Mouse (Mus musculus): ENCODE measurements around the gene Zfp865. TPM values are rescaled to one million over a fixed set of nuclear protein-coding genes. Genes with fewer than 3 reads are reported as not detected.

The Zfp865 gene
- polyA plus RNA-seq, 1 experiment from 2014 or later, result 8.2 TPM

DNA sequence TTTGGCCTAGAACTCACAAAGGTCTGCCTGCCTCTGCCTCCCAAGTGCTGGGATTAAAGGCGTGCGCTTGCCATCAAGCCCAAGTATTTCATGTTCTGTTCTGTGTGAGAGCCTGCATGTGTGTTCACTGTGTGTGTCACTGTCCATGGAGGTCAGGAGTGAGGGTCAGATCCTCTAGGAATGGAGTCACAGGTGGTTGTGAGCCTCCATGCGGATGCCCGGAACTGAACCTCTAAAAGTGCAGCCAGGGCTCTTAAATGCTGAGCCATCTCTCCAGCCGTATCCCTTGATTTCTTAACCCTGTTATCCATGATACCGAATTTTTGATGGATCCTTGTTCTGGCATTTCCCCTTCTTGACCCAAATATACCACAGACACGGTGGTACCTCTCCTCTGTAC, 16.9 kb downstream of the Zfp865 start:
- ATAC-seq (ENCODE audit: insufficient number of reproducible peaks, insufficient read depth, low FRiP score, low TSS enrichment), result no peak
- Histone ChIP-seq H3K4me1 (peaks cover 6% of the 10 kb centered on the region; the same call in 1 of the 2 replicates), H3K4me3 (no peak overlapping the region), H3K4me2 (replicated peaks) (no peak overlapping the region), H3K27ac (no peak overlapping the region), H3K27me3 (no peaks in the 10 kb centered on the region), H3K9ac (no peak overlapping the region), H3K36me3 (peaks cover 47% of the 10 kb centered on the region), H3K9me3 (peaks cover 24% of the 10 kb centered on the region)
- WGBS, result 94% methylated on average over 7 of the region's 7 CpGs

- 90% methylated on average over 8 of the region's 8 CpGs for whole genome bisulfite sequencing
- Histone ChIP-seq H3K36me3 (peaks cover 43% of the 10 kb centered on the region), H3K4me1 (peaks cover 6% of the 10 kb centered on the region; the same call in 1 of the 2 replicates), H3K4me2 (replicated peaks) (peak overlapping the region; percentile 51), H3K9me3 (peaks cover 20% of the 10 kb centered on the region), H3K9ac (no peak overlapping the region), H3K27me3 (no peaks in the 10 kb centered on the region), H3K4me3 (peak overlapping the region; percentile 61), H3K27ac (peak overlapping the region; percentile 95; the same call in 1 of the 2 replicates)
- ATAC-seq (ENCODE audit: insufficient number of reproducible peaks, insufficient read depth, low FRiP score, low TSS enrichment), result no peak
Observed at GRCm38 (mm10) chr7:5037467-5037866, 17.3 kb downstream of the Zfp865 start.

- H3K4me1 ChIP-seq, result peaks cover 6% of the 10 kb centered on the region; the same call in 1 of the 2 replicates
- peak within 1 kb of the TSS; percentile 52 for H3K9ac ChIP-seq
- H3K36me3 ChIP-seq, result peaks cover 35% of the 10 kb centered on the region
- H3K9me3 ChIP-seq, result peaks cover 16% of the 10 kb centered on the region; the same call in 1 of the 2 replicates
- H3K27ac ChIP-seq, result peak within 1 kb of the TSS; percentile 95
- peak; percentile 93 for ATAC-seq (ENCODE audit: insufficient number of reproducible peaks, insufficient read depth, low FRiP score, low TSS enrichment)
- H3K4me3 ChIP-seq, result peak within 1 kb of the TSS; percentile 61
- H3K27me3 ChIP-seq, result no peaks in the 10 kb centered on the region
- under 1% methylated on average over 48 of the region's 48 CpGs for WGBS
- H3K4me2 ChIP-seq (replicated peaks), result peak within 1 kb of the TSS; percentile 51
Observed at GRCm38 (mm10) chr7:5038109-5038732, 18.0 kb downstream of the Zfp865 start, which contains the start of gene Zfp784. Gene Zfp784, minus strand, starts transcription at chr7:5038446.

- Histone ChIP-seq H3K36me3 (peaks cover 28% of the 10 kb centered on the region), H3K4me2 (replicated peaks) (peak overlapping the region; percentile 51), H3K27ac (peak overlapping the region; percentile 95), H3K4me1 (peaks cover 6% of the 10 kb centered on the region; the same call in 1 of the 2 replicates), H3K27me3 (no peaks in the 10 kb centered on the region), H3K4me3 (peak overlapping the region; percentile 61), H3K9ac (peak overlapping the region; percentile 52; the same call in 1 of the 2 replicates), H3K9me3 (peaks cover 12% of the 10 kb centered on the region; the same call in 1 of the 2 replicates)
- WGBS, result 43% methylated on average over 5 of the region's 5 CpGs
- no peak for ATAC-seq (ENCODE audit: insufficient number of reproducible peaks, insufficient read depth, low FRiP score, low TSS enrichment)
Observed at GRCm38 (mm10) chr7:5038940-5039339, 18.8 kb downstream of the Zfp865 start.

- ATAC-seq (ENCODE audit: insufficient number of reproducible peaks, insufficient read depth, low FRiP score, low TSS enrichment), result no peak
- no peak overlapping the region for H3K4me3 ChIP-seq
- no peak overlapping the region for H3K27ac ChIP-seq
- H3K4me1 ChIP-seq, result no peaks in the 10 kb centered on the region
- H3K36me3 ChIP-seq, result no peaks in the 10 kb centered on the region
- H3K4me2 ChIP-seq (replicated peaks), result no peak overlapping the region
- H3K9ac ChIP-seq, result no peak overlapping the region
- no peaks in the 10 kb centered on the region for H3K9me3 ChIP-seq
- 77% methylated on average over 2 of the region's 2 CpGs for WGBS
- H3K27me3 ChIP-seq, result no peaks in the 10 kb centered on the region
Observed at GRCm38 (mm10) chr7:5044981-5045380, 24.8 kb downstream of the Zfp865 start.

DNA sequence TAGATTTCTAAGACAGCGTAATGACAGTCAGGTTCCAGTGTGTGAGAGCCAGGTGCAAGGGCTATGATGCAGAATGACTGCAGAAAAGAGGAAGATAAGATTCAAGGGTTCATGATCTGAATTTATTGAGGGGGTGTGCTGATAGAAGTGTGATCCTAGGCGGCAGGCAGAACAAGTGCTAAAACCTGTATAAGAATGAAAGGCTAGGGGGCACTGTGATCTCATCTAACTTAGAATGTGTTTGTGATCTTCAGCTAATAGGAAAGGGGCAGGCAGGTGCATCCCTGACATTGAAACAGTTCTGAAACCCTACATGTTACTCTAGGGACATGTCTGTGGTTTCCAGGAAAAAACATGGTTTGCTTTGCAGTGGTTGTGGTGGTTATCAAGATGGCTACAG, 25.9 kb downstream of the Zfp865 start:
- H3K27ac ChIP-seq, result no peak overlapping the region
- no peaks in the 10 kb centered on the region for H3K9me3 ChIP-seq
- no peak overlapping the region for H3K4me3 ChIP-seq
- 73% methylated on average over 2 of the region's 2 CpGs for WGBS
- H3K4me1 ChIP-seq, result no peaks in the 10 kb centered on the region
- no peak for ATAC-seq (ENCODE audit: insufficient number of reproducible peaks, insufficient read depth, low FRiP score, low TSS enrichment)
- H3K4me2 ChIP-seq (replicated peaks), result no peak overlapping the region
- no peaks in the 10 kb centered on the region for H3K36me3 ChIP-seq
- H3K9ac ChIP-seq, result no peak overlapping the region
- H3K27me3 ChIP-seq, result no peaks in the 10 kb centered on the region

DNA sequence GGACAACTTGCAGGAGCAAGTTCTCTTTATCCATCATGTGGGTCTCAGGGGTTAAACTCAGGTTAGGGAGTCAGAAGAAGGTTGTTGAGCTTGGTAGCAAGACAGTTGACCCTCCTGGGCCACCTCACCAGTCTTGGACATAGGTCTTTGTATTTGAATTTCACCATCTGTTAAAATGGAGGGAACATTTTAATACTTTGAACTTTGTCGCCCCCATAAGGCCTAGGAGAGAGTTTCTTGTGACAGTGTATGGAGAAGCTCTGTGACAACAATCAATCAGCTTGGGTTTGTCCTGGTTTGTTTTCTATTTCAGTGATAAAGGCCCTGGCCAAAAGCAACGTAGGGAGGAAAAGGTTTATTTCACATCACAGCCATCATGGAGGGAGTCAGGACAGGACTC, 27.1 kb downstream of the Zfp865 start:
- 30% methylated on average over 2 of the region's 2 CpGs for WGBS
- ATAC-seq (ENCODE audit: insufficient number of reproducible peaks, insufficient read depth, low FRiP score, low TSS enrichment), result no peak
- Histone ChIP-seq H3K27me3 (peaks cover 5% of the 10 kb centered on the region; the same call in 1 of the 2 replicates), H3K36me3 (no peaks in the 10 kb centered on the region), H3K4me3 (no peak overlapping the region), H3K27ac (no peak overlapping the region), H3K4me1 (peaks cover 3% of the 10 kb centered on the region; the same call in 1 of the 2 replicates), H3K9ac (no peak overlapping the region), H3K9me3 (no peaks in the 10 kb centered on the region), H3K4me2 (replicated peaks) (no peak overlapping the region)

DNA sequence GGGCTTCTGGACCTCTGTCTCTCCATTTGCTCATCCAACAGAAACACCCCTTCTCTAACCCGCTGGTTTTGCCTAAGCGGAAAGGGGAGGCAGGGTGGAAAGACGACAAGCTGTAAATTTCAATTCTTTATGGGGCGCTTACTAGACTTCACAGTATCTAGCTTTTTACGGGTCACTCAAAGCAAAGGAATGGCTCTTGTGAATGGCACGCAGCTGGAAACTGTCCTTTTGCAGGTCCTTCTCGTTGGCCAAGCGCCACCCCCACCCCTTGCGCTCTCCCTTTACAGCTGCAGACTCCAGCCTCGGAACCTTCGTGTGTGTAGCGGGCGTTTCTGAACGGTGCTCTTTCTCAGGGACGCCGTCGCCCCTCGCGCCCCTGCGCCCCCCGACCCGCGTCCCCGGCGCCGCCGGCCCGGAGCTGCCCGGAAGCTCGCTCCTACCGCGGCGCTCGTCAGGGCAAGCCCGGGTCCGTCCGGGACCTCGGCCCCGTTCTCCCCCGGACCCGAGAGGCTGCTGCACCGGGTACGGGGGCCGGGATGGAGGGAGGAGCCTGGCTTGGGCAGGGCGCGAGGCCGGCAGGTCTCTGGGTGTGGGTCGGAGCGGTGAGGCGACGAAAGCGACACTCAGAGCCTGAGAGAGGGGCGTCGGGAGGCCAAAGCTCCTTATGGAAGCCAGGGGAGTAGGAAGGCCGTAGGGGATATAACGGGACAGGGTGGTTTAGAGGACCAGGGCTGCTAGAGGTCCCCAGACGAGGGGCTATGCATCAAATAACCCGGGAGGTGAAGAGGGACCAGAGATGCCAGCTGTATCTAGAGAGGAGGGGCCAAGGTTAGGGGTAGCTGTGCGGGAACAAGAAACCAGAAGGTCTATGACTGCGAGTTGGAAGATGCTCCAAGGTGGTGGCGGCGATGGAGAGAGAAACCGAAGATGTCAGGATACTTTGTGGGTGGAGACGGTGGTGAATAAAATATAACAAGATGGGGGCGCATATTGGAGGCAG, 31.3 kb downstream of the Zfp865 start, which contains the start of gene Zfp580:
Zfp580 (plus strand) TSS at position 346 of the 1,000 bp plus-strand sequence.
- peaks cover 22% of the 10 kb centered on the region for H3K4me1 ChIP-seq
- peak within 1 kb of the TSS; percentile 84 for H3K4me3 ChIP-seq
- H3K27ac ChIP-seq, result peak within 1 kb of the TSS; percentile 74
- H3K27me3 ChIP-seq, result peaks cover 47% of the 10 kb centered on the region
- H3K36me3 ChIP-seq, result no peaks in the 10 kb centered on the region
- peak within 1 kb of the TSS; percentile 87 for H3K9ac ChIP-seq
- peak; percentile 71 for ATAC-seq (ENCODE audit: insufficient number of reproducible peaks, insufficient read depth, low FRiP score, low TSS enrichment)
- WGBS, result 1% methylated on average over 65 of the region's 65 CpGs
- H3K9me3 ChIP-seq, result no peaks in the 10 kb centered on the region
- H3K4me2 ChIP-seq (replicated peaks), result peak within 1 kb of the TSS; percentile 86

DNA sequence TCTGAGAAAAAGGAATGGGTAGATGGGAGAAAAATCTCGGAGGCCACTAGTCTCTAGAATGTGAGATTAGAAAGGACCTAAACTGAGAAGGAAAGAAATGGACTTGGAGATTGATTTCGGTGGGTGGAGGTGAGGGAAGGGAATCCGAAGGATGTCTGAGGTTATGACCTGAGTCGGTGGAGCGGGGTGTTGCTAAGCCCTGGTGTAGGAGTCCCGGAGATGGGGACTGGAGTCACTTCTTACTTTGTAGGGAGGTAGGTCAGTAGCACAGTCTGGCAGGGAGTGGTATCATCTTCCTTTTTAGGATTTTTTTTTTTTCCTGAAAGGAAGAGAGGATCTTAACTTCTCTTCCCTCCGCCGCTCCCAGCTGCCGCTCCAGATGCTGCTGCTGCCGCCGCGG, 32.3 kb downstream of the Zfp865 start:
- Histone ChIP-seq H3K9me3 (no peaks in the 10 kb centered on the region), H3K4me2 (replicated peaks) (peak overlapping the region; percentile 86), H3K36me3 (no peaks in the 10 kb centered on the region), H3K27ac (no peak overlapping the region), H3K9ac (peak overlapping the region; percentile 36; the same call in 1 of the 2 replicates), H3K4me1 (peaks cover 22% of the 10 kb centered on the region), H3K4me3 (peak overlapping the region; percentile 84), H3K27me3 (peaks cover 56% of the 10 kb centered on the region)
- 3% methylated on average over 12 of the region's 12 CpGs for WGBS
- ATAC-seq (ENCODE audit: insufficient number of reproducible peaks, insufficient read depth, low FRiP score, low TSS enrichment), result no peak

DNA sequence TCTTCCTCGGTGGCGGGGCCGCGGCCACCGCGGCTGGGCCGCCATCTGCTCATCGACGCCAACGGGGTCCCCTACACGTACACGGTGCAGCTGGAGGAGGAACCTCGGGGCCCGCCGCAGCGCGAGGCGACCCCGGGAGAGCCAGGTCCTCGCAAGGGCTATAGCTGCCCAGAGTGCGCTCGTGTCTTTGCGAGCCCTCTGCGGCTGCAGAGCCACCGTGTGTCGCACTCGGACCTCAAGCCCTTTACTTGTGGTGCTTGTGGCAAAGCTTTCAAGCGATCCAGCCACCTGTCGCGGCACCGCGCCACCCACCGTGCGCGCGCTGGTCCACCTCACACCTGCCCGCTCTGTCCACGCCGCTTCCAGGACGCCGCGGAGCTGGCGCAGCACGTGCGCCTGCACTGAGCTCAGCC, 32.8 kb downstream of the Zfp865 start:
- Histone ChIP-seq H3K27me3 (peaks cover 61% of the 10 kb centered on the region), H3K27ac (no peak overlapping the region), H3K4me2 (replicated peaks) (peak overlapping the region; percentile 86), H3K9me3 (no peaks in the 10 kb centered on the region), H3K36me3 (no peaks in the 10 kb centered on the region), H3K9ac (peak overlapping the region; percentile 36; the same call in 1 of the 2 replicates), H3K4me3 (peak overlapping the region; percentile 84), H3K4me1 (peaks cover 22% of the 10 kb centered on the region)
- ATAC-seq (ENCODE audit: insufficient number of reproducible peaks, insufficient read depth, low FRiP score, low TSS enrichment), result no peak
- 1% methylated on average over 45 of the region's 45 CpGs for WGBS

GRCm38 (mm10) chr7:5053456-5054179, 33.4 kb downstream of the Zfp865 start:
- no peak overlapping the region for H3K27ac ChIP-seq
- no peak for ATAC-seq (ENCODE audit: insufficient number of reproducible peaks, insufficient read depth, low FRiP score, low TSS enrichment)
- peak overlapping the region; percentile 86 for H3K4me2 ChIP-seq (replicated peaks)
- H3K36me3 ChIP-seq, result no peaks in the 10 kb centered on the region
- WGBS, result 7% methylated on average over 32 of the region's 32 CpGs
- peak overlapping the region; percentile 84 for H3K4me3 ChIP-seq
- peak overlapping the region; percentile 54 for H3K9ac ChIP-seq
- H3K27me3 ChIP-seq, result peaks cover 62% of the 10 kb centered on the region
- H3K4me1 ChIP-seq, result peaks cover 22% of the 10 kb centered on the region
- no peaks in the 10 kb centered on the region for H3K9me3 ChIP-seq

Measured in embryonic facial prominence, embryonic 12.5 days (tissue).